Mouse (Mus musculus) bone marrow macrophage, adult 2 months (primary cell): ENCODE results near the gene Zfp330.

Experiments used
- CTCF ChIP-seq: IDR thresholded peaks from 2 replicates; pipeline ENCODE4 v1.5.1; 2012; ENCODE audit warnings: low read depth, mild to moderate bottlenecking, low read length, moderate library complexity
- POLR2A ChIP-seq: IDR thresholded peaks from 2 replicates; pipeline ENCODE4 v1.6.1; 2012; ENCODE audit warnings: mild to moderate bottlenecking, low read depth, low read length, borderline replicate concordance

DNA sequence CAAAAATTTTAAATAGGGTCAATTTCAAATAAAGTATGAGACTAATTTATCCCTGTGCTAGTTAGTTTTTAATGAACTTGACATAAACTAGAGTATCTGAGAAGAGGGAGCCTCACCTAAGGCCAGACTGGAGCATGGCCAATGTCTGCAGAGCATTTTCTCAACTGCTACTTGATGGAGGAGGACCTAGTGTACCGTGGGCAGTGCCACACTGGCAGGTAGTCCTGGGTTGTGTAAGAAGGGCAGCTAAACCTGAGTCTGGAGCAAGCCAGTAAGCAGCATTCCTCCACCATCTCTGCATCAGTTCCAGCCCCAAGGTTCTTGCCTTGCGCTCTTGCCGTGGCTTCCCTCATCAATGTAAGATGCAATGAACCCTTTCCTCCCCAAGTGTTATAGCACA is 3.1 kb downstream of the Zfp330 start:
- TF ChIP-seq CTCF (no peak), POLR2A (no peak)
